Mouse (Mus musculus): ENCODE data around the gene Brsk2. TPM values are rescaled to one million over a fixed set of nuclear protein-coding genes. Genes with fewer than 3 reads are reported as not detected.

The Brsk2 gene
- polyA plus RNA-seq, 2 experiments: 0.03 to 0.05 TPM

GRCm38 (mm10) chr7:141991183-141991582 lies 41.6 kb downstream of the Brsk2 start:
- no peak overlapping the region for H3K4me2 ChIP-seq (ENCODE audit: low read depth)
- H3K27ac ChIP-seq: no peak overlapping the region
- no peaks in the 10 kb centered on the region for H3K27me3 ChIP-seq (ENCODE audit: control insufficient read depth, insufficient read depth, low read length)
- H3K4me3 ChIP-seq (ENCODE audit: insufficient read depth in 1 of 2, low read depth in 2 of 2, low read length in 2 of 2): no peak overlapping the region
- WGBS (ENCODE audit: insufficient replicate concordance): 57% methylated on average over 2 of the region's 2 CpGs
- DNase-seq (ENCODE audit: low read depth in 3 of 3, low spot score in 3 of 3) (no peak), ATAC-seq (ENCODE audit: insufficient read depth) (no peak)
- no peaks in the 10 kb centered on the region for H3K36me3 ChIP-seq (replicated peaks; ENCODE audit: control insufficient read depth, insufficient read depth, low read depth)
- no peaks in the 10 kb centered on the region for H3K4me1 ChIP-seq (replicated peaks; ENCODE audit: control insufficient read depth in 2 of 2, insufficient read depth in 2 of 2, low read length in 1 of 2)
- H3K9ac ChIP-seq (replicated peaks): no peak overlapping the region
- no peaks in the 10 kb centered on the region for H3K9me3 ChIP-seq (ENCODE audit: control insufficient read depth, low read length)
- TF ChIP-seq CTCF (IDR thresholded peaks at IDR 0.05; ENCODE audit: low read depth): no peak
- no peak for TF ChIP-seq EP300 (IDR thresholded peaks at IDR 0.05; ENCODE audit: low read depth)

DNA sequence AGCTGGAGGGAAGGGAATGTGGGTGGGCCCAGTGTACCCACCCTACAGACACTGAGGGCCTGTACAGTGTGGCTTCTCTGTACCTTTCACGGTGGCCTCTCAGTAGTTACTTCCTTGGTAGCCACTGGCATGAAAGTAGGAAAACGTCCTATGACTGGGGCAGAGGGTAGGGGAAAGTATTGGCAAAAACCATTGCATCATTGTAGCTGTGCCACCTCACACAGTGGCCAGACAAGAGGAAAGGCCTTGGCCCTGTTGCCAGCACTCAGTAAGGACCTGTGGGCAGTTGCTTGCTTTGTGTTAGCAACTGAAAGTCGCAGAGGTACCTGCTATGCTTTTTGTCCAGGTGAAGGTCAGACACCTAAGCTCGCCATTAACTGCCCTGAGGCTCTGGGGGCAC lies 44.6 kb downstream of the Brsk2 start:
- DNase-seq (ENCODE audit: low read depth in 3 of 3, low spot score in 3 of 3) (no peak), ATAC-seq (ENCODE audit: insufficient read depth) (no peak)
- Histone ChIP-seq H3K9me3 (ENCODE audit: control insufficient read depth, low read length) (no peaks in the 10 kb centered on the region), H3K27me3 (ENCODE audit: control insufficient read depth, insufficient read depth, low read length) (no peaks in the 10 kb centered on the region), H3K36me3 (replicated peaks; ENCODE audit: control insufficient read depth, insufficient read depth, low read depth) (no peaks in the 10 kb centered on the region), H3K4me1 (replicated peaks; ENCODE audit: control insufficient read depth in 2 of 2, insufficient read depth in 2 of 2, low read length in 1 of 2) (no peaks in the 10 kb centered on the region), H3K4me2 (ENCODE audit: low read depth) (no peak overlapping the region), H3K4me3 (ENCODE audit: insufficient read depth in 1 of 2, low read depth in 2 of 2, low read length in 2 of 2) (no peak overlapping the region), H3K9ac (replicated peaks) (no peak overlapping the region), H3K27ac (no peak overlapping the region)
- TF ChIP-seq CTCF (IDR thresholded peaks at IDR 0.05; ENCODE audit: low read depth): no peak
- TF ChIP-seq EP300 (IDR thresholded peaks at IDR 0.05; ENCODE audit: low read depth): no peak
- 53% methylated on average over 4 of the region's 4 CpGs for WGBS (ENCODE audit: insufficient replicate concordance)

- no peaks in the 10 kb centered on the region for H3K27me3 ChIP-seq (ENCODE audit: control insufficient read depth, insufficient read depth, low read length)
- H3K4me1 ChIP-seq (replicated peaks; ENCODE audit: control insufficient read depth in 2 of 2, insufficient read depth in 2 of 2, low read length in 1 of 2): no peaks in the 10 kb centered on the region
- TF ChIP-seq EP300 (IDR thresholded peaks at IDR 0.05; ENCODE audit: low read depth): no peak
- TF ChIP-seq CTCF (IDR thresholded peaks at IDR 0.05; ENCODE audit: low read depth): no peak
- ATAC-seq (ENCODE audit: insufficient read depth) (no peak), DNase-seq (ENCODE audit: low read depth in 3 of 3, low spot score in 3 of 3) (no peak)
- H3K27ac ChIP-seq: no peak overlapping the region
- H3K36me3 ChIP-seq (replicated peaks; ENCODE audit: control insufficient read depth, insufficient read depth, low read depth): no peaks in the 10 kb centered on the region
- H3K4me3 ChIP-seq (ENCODE audit: insufficient read depth in 1 of 2, low read depth in 2 of 2, low read length in 2 of 2): no peak overlapping the region
- no peaks in the 10 kb centered on the region for H3K9me3 ChIP-seq (ENCODE audit: control insufficient read depth, low read length)
- WGBS (ENCODE audit: insufficient replicate concordance): 86% methylated on average over 3 of the region's 3 CpGs
- H3K9ac ChIP-seq (replicated peaks): no peak overlapping the region
- no peak overlapping the region for H3K4me2 ChIP-seq (ENCODE audit: low read depth)
Measured at GRCm38 (mm10) chr7:142000661-142001060, 51.1 kb downstream of the Brsk2 start.

DNA sequence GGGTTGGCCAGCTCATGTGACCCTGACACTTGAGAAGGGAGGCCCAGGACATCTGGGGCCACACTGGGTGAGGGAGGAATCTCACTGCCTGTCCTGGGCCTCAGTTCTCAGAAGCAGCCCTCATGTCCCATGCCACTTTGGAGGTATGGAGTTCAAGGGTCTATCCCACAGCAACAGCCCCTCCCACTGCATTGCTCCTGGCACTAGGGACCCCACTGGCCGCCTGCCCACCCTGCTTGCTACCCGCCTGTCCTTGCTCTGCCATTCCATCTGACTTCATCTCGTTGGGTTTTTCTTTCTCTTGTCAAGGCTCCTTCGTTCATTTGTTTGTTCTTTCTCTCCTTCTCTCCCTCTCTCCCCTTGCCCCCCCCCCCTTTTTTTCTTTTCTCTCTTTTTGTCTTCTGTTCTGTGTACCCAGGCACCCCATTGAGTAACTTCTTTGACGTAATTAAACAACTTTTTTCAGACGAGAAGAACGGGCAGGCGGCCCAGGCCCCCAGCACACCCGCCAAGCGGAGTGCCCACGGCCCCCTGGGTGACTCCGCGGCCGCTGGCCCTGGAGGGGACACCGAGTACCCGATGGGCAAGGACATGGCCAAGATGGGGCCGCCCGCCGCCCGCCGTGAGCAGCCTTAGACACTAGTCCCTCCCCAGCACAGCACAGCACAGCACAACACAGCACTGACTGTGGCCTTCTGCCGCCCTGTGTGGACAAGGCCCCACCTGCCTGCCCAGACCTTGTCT lies 52.2 kb downstream of the Brsk2 start:
- Histone ChIP-seq H3K4me3 (ENCODE audit: insufficient read depth in 1 of 2, low read depth in 2 of 2, low read length in 2 of 2) (no peak overlapping the region), H3K27me3 (ENCODE audit: control insufficient read depth, insufficient read depth, low read length) (no peaks in the 10 kb centered on the region), H3K36me3 (replicated peaks; ENCODE audit: control insufficient read depth, insufficient read depth, low read depth) (no peaks in the 10 kb centered on the region), H3K4me2 (ENCODE audit: low read depth) (no peak overlapping the region), H3K9ac (replicated peaks) (no peak overlapping the region), H3K9me3 (ENCODE audit: control insufficient read depth, low read length) (no peaks in the 10 kb centered on the region), H3K27ac (no peak overlapping the region), H3K4me1 (replicated peaks; ENCODE audit: control insufficient read depth in 2 of 2, insufficient read depth in 2 of 2, low read length in 1 of 2) (no peaks in the 10 kb centered on the region)
- DNase-seq (ENCODE audit: low read depth in 3 of 3, low spot score in 3 of 3) (no peak), ATAC-seq (ENCODE audit: insufficient read depth) (no peak)
- WGBS (ENCODE audit: insufficient replicate concordance): 82% methylated on average over 22 of the region's 22 CpGs
- TF ChIP-seq EP300 (IDR thresholded peaks at IDR 0.05; ENCODE audit: low read depth) (no peak), CTCF (IDR thresholded peaks at IDR 0.05; ENCODE audit: low read depth) (no peak)

DNA sequence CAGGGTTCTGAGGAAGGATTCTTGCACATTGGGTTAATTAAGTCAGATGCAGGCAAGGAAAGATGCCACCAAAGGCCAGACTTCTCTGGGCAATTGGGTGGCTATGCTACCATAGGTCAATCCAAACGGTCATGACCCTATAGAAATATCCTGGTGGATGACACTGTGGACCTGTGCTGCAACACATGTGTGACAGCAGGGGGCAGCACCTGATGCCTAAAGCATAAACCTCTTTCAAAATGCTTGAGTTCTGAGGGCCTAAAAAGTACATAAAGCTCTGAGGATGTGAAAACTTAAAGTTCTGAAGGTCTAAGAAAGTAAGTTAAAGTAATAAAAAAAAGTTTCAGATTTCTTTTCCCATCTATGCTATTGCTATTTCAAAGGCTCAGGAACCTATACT lies 67.0 kb downstream of the Brsk2 start:
- Histone ChIP-seq H3K9ac (replicated peaks) (no peak overlapping the region), H3K4me2 (ENCODE audit: low read depth) (no peak overlapping the region), H3K4me1 (replicated peaks; ENCODE audit: control insufficient read depth in 2 of 2, insufficient read depth in 2 of 2, low read length in 1 of 2) (peaks cover 4 to 10% of the 10 kb centered on the region in 2 experiments; a peak in 3 of 4 replicates), H3K36me3 (replicated peaks; ENCODE audit: control insufficient read depth, insufficient read depth, low read depth) (peaks cover 27% of the 10 kb centered on the region), H3K4me3 (ENCODE audit: insufficient read depth in 1 of 2, low read depth in 2 of 2, low read length in 2 of 2) (no peak overlapping the region), H3K27me3 (ENCODE audit: control insufficient read depth, insufficient read depth, low read length) (no peaks in the 10 kb centered on the region), H3K27ac (no peak overlapping the region), H3K9me3 (ENCODE audit: control insufficient read depth, low read length) (no peaks in the 10 kb centered on the region)
- peak; percentile 36; the same call in 1 of the 2 replicates for ATAC-seq (ENCODE audit: insufficient read depth)
- DNase-seq (ENCODE audit: low read depth in 3 of 3, low spot score in 3 of 3): peak; percentile 24 to 31 (median 26)
- WGBS (ENCODE audit: insufficient replicate concordance): 53% methylated on average over 1 of the region's 1 CpGs
- TF ChIP-seq CTCF (IDR thresholded peaks at IDR 0.05; ENCODE audit: low read depth) (peak; percentile 84), EP300 (IDR thresholded peaks at IDR 0.05; ENCODE audit: low read depth) (no peak)
